Mouse (Mus musculus) heart, postnatal 25 days (tissue): ENCODE results near the gene Gm20481. TPM values are rescaled to one million over a fixed set of nuclear protein-coding genes. Genes with fewer than 3 reads are reported as not detected.
"Not testable (repeated sequence)": the region's sequence is repeated elsewhere in the genome, so short reads cannot be mapped to it uniquely, and the experiment has no call there.

Experiments used
- DNase-seq: peaks from one replicate; pipeline ENCODE4 v3.0.0; 2022; ENCODE audit warnings: low spot score
- intact Hi-C: fragments of 180-260 bp; cut with DNase I; formaldehyde crosslinking; loops from one replicate; pipeline ENCODE4 v1.15.1; 2025
- total RNA-seq, 2 experiments: library from RNA; stranded (reverse); gene quantifications; 2 replicates each; pipeline ENCODE4 v1.2.3; 2021

Gene Gm20481
- total RNA-seq, 2 experiments from 2014 or later, result not detected

DNA sequence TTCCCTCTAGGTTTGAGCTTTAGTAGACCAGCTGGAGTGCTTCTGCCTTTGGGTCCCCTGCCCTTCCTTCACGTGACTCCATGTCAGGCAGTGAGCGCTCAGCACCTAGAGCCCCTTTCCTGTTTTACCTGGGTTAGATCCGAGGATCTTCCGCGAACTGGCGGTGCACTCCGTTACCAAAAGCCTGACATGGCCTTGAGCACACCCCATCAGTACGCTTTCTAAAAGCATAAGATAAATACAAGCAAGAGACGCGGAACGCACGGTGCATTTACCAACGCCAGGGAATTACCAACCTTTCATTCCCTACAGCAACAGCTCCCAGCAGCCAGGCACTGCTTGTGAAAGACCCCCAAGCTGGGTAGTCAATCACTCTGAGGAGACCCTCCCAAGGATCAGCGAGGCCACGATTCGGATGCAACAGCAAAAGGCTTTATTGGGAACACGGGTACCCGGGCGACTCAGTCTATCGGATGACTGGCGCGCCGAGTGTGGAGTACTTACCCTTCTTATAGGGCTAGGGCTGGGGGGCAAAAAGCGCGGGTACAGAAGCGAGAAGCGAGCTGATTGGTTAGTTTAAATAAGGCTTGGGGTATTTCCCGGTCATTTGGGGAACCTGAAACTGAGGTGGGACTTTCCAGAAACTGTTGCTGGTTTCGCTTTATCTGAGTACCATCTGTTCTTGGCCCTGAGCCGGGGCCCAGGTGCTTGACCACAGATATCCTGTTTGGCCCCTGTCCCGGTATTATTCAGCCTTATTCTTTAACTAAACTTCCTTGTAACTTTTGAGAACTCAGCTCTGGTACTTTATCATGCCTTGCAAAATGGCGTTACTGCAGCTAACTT, 30.4 kb downstream of the Gm20481 start:
- intact Hi-C loops, result loop anchor here (2.0 to 5.0 kb wide), 2 partner anchors 17 to 237 kb away; partner anchors contain the start of gene Nfkbil1
- not testable (repeated sequence) for DNase-seq

DNA sequence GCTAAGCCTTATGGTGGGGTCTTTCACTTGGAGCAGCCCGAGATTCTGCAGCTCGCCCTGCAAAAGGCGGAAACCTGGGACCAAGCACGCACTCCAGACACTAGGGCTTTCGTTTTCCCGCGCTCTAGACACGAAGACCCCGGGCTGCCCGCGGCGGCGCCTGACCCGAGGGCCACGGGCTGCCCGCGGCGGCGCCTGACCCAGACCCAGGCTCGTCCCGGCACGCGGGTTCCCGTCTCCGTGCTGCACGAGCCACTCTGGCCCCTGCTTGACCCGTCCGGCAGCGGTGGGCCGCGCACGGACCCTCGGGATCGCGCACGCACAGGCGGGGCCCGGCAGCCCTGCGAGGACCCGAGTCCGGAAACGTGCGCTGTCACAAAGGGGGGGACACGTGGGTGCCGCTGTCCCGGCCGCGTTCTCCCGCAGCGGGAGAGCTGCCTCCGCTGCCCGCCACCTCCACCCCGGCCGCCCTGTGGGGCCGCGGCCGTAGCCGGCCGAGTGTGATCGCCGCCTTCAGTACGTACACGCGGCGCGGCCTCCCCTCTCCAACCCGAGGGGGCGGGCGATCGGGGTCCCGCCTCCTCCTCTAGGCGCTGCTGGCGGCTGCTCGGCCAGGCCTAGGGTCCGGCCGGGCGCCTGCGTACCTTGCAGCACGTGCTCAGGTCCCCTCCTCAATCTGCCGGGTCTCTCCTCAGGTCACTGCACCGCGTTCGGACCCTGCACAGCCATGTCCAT, 31.2 kb downstream of the Gm20481 start, which contains the start of gene Vars:
Vars (plus strand) TSS at position 271 of the 735 bp plus-strand sequence.
- intact Hi-C loops, result loop anchor here (5.0 kb wide), 1 partner anchor 236 kb away; the partner anchor contains the start of gene Nfkbil1
- peak; percentile 81 for DNase-seq

DNA sequence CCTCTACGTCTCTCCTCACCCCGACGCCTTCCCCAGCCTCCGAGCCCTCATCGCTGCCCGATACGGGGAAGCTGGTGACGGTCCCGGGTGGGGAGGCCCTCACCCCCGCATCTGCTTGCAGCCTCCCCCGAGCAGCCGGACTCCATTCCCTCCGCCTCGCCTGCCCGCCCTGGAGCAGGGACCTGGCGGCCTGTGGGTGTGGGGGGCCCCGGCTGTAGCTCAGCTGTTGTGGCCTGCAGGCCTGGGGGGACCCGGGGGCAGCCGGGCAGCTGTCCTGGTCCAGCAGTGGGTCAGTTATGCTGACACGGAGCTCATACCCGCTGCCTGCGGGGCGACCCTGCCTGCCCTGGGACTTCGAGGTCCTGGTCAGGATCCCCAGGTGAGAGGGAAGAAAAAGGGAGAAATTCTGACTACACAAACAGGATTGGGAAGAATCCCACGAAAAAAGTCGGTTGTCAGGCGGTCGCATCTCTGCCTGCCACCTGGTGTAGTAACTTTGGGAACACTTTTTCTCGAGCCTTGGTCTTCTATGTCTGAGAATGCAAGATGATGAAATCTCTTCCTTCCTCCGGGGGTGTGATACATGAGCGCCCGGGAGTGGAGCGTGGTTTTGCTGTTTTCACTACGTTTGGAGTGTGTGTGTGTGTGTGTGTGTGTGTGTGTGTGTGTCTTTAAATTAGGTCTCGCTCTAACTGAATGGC, 31.9 kb downstream of the Gm20481 start:
- intact Hi-C loops, result loop anchor here (5.0 kb wide), 1 partner anchor 236 kb away; the partner anchor contains the start of gene Nfkbil1
- DNase-seq, result no peak

DNA sequence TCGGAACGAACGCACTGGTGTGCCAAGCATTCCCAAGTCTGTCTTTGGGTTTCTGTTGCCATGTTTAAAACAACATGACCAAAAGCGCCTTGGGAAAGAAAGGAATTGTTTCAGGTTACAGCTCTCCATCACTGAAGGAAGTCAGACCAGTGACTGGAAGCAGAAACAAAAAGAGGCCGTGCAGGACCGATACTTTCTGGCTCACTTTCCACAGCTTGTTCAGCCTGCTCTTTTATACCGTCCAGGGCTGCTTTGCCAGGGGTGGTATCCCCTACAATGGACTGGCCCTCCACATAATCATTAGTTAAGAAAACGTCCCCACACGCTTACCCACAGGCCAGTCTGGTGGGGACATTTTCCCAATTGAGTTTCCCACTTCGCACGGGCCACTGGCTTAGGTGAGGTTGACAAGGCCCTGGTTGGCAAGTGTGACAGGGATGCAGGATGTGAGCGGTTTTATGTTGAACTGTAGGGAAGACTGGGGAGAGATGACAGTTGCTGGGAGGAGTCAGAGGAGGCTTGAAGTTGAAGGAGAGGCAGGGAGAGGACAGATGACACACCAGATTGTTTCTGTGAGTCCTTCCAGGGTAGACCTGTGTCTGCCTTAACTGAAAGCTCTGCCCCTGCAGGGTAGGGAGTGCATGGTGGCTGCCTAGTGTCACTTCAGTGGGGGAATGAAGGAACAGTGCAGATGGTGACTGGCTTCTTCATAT, 32.6 kb downstream of the Gm20481 start:
- no peak for DNase-seq
- intact Hi-C loops, result loop anchor here (5.0 kb wide), 1 partner anchor 235 kb away; the partner anchor contains the start of gene Nfkbil1

DNA sequence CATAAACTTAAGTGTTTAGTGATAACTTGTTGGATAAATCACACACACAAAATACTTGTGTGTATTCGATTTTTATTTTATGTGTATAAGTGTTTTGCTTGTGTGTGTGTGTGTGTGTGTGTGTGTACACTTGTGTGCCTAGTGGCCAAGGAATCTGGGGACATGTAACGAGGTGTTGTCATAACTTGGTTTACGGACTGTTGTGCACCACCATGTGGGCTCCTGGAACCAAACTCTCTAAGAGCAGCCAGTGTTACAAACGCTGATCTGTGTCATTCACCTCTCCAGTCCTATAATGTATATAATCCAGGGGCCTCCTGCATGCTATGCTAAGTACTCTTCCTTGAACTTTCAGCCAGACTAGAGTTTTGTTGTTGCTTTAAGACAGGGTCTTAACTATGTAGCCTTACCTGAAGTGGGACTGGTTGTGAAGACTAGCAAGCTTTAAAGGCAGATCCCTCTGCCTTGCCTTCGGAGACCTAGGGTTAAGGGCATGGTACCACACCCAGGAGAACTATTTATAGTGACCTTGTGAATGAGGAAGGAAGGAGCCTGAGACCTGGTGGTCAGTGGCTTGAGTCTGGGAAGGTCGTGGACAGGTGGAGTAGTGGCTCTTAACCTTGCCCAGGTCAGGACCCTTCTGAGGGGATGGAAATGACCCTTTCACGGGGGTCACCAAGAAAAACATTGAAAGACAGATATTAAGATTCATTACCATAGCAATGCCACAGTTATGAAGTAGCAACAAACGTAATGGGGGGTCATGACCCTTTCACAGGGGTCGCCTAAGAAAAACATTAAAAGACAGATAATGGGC, 33.5 kb downstream of the Gm20481 start:
- intact Hi-C loops, result loop anchor here (5.0 kb wide), 1 partner anchor 234 kb away; the partner anchor contains the start of gene Nfkbil1
- no peak for DNase-seq

DNA sequence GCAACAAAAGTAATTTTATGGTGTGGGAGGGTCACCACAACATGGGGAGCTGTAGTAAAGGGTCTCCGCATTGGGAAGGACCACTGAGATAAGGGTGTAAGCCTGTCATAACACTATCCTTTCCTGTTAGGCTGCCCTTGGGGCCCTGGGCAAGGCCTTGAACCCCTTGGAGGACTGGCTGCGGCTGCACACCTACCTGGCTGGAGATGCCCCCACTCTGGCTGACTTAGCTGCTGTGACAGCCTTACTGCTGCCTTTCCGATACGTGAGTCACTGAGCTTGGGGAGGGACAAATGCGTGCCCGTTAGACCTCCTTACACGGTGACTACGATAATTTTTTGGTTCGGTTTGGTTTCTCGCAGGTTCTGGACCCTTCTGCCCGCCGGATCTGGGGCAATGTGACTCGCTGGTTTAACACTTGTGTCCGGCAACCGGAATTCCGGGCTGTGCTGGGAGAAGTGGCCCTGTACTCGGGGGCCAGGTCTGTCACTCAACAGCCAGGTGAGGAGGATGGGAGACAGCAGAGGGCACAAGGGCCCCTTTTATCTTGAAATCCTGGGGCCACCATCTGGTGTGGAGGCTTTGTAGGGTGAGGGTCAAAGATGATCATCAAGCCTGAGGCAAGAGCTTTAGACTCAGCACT, 34.5 kb downstream of the Gm20481 start:
- intact Hi-C loops, result loop anchor here (5.0 kb wide), 1 partner anchor 233 kb away; the partner anchor contains the start of gene Nfkbil1
- DNase-seq, result no peak

DNA sequence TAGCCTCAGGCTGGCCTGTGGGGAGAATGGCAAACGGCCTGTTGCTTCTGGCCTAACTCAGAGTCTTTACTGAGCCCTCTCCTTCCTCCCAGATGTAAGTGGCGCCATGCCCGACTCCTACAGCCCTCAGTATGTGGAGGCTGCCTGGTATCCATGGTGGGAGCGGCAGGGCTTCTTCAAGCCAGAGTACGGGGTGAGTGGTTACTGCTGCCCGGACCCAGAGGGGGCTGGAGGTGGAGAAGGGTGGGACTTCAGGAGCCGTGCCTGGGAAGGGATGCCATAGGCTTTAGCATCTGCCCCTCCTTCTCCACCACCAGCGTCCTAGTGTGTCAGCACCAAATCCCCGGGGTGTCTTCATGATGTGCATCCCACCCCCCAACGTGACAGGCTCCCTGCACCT, 35.4 kb downstream of the Gm20481 start:
- DNase-seq, result no peak
- intact Hi-C loops, result no loop called here

DNA sequence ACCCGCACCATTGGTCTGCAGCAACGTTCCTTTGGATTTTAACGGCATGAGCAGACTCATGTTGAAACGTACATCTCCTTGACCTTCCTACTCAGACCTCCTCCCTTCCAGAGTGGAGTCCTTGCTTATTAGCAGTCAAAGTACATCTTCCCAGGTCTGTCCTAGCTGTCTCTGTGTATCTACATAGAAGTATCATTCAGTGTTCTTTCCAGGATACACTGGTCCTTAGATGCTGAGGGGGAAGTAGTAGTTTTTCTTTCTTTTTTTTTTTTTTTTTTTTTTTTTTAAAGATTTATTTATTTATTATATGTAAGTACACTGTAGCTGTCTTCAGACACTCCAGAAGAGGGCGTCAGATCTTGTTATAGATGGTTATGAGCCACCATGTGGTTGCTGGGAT, 36.2 kb downstream of the Gm20481 start:
- intact Hi-C loops, DNase-seq: not testable (repeated sequence)

DNA sequence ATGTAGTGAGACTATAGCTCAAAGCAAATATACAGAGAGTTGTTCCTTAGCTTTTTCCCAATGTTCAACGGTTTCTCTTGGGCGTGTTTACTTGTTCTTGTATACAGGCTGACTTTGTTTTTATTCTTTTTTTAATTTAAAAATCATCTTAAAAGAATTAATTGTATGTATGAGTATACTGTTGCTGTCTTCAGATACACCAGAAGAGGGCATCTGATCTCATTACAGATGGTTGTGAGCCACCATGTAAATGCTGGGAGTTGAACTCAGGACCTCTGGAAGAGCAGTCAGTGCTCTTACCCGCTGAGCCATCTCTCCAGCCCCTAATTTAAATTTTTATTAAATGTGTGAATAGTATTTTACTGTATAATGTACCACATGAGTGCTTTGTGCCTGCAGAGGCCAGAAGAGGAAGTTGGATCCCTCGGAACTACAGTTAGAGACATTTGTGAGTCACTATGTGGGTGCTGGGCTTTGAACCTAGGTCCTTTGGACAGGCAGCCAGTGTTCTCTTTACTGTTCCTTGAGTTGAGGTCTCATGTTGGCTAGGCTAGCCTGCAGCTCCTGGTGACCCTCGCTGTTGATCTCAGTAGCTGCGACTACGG, 37.8 kb downstream of the Gm20481 start:
- intact Hi-C loops, result no loop called here
- no peak for DNase-seq

DNA sequence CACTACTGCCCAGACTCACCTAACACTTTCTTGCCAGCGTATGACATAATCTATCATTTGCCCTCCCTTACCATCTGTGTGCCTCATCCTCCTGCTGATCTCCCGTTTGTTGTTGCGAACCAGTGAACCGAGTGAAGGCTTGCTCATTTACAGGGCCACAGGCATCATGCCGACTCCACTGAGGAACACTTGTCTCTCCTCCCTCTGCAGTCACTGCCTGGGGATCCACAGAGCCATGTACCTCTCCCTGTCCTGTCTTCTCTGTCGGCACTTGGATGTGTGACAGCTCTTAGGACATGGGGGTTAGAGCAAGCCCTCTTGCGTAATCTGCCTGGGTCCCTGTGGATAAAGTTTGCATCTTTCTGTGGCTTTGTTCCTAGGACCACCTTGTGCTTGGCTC, 39.9 kb downstream of the Gm20481 start:
- DNase-seq, result no peak
- intact Hi-C loops, result no loop called here

DNA sequence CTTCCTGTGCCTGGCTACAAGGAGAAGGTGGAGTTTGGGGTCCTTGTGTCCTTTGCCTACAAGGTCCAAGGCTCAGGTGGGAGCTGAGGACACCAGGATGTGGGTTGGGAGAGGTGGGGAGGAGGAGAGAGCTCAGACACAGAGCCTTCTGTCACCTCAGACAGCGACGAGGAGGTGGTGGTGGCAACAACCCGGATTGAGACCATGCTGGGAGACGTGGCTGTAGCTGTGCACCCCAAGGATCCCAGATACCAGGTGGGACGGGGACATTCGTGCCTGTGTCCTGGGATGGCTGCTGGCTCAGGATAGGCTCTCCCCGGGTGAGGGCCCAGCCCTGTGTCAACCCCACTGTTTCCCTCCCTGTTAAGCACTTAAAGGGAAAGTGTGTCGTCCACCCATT, 41.7 kb downstream of the Gm20481 start:
- intact Hi-C loops, result no loop called here
- no peak for DNase-seq

DNA sequence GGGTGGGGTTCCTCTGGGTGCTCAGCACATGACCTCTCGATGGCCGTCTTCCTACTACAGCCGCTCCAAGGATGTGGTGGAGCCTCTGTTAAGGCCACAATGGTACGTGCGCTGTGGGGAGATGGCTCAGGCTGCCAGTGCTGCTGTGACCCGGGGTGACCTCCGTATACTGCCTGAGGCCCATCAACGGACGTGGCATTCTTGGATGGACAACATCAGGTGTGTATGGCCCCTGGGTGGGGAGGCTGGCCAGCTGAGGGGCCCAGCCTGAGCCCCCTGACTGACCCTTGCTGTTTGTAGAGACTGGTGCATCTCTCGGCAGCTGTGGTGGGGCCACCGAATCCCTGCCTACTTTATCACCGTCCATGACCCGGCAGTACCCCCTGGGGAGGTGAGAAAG, 42.7 kb downstream of the Gm20481 start:
- no peak for DNase-seq
- intact Hi-C loops, result no loop called here

DNA sequence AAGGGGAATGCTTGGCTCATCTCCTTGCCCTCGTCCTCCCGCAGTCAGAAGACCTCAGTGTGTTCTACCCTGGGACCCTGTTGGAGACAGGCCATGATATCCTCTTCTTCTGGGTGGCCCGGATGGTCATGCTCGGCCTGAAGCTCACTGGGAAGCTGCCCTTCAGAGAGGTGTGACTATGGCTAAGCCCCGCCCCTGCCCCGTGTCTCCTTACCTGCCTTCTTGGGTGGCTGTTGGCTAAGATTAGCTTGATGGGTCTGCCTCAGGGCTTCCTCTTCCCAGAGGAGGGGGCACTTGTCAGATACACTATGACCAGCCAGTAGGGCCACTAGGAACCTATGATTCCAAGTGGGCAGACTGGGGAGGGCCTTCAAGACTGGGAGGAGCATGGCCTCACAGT, 43.5 kb downstream of the Gm20481 start:
- intact Hi-C loops, result no loop called here
- DNase-seq, result no peak

DNA sequence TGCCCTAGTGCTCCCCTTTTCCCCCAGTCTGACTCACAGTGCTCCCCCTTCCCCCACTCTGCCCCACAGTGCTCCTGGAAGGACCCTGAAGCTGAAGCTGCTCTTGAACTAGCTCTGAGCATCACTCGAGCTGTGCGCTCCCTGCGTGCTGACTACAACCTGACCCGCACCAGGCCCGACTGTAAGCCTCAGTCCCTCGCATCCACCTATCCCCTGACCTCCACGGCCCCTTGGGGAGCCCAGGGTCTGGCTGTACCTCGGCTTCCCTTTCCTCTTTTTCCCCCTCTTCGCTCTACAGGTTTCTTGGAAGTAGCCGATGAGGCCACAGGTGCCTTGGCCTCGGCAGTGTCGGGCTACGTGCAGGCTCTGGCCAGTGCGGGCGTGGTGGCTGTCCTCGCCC, 45.6 kb downstream of the Gm20481 start:
- intact Hi-C loops, result no loop called here
- DNase-seq, result no peak

DNA sequence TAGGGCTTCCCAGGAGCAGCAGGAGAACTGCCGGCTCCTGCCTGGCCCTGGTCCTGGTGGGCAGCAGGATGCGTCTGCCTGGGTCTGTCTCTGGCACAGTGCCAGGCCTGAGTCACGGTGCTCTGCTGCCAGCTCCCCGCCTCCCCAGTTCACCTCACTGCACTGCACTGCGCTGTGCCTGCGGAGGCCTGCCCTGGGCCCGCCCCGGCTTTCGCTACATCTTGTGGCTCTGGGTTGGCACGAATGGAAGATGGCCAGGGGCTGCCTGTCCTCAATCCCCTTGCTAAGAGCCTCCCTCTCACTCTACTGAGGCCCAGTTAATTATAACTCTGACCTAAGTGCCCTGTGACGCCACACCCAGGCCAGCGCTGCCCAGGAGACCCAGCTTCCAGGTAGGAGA, 46.7 kb downstream of the Gm20481 start, which contains the start of gene Vwa7:
Vwa7 (plus strand) TSS at position 204 of the 400 bp plus-strand sequence.
- intact Hi-C loops, result no loop called here
- no peak for DNase-seq

DNA sequence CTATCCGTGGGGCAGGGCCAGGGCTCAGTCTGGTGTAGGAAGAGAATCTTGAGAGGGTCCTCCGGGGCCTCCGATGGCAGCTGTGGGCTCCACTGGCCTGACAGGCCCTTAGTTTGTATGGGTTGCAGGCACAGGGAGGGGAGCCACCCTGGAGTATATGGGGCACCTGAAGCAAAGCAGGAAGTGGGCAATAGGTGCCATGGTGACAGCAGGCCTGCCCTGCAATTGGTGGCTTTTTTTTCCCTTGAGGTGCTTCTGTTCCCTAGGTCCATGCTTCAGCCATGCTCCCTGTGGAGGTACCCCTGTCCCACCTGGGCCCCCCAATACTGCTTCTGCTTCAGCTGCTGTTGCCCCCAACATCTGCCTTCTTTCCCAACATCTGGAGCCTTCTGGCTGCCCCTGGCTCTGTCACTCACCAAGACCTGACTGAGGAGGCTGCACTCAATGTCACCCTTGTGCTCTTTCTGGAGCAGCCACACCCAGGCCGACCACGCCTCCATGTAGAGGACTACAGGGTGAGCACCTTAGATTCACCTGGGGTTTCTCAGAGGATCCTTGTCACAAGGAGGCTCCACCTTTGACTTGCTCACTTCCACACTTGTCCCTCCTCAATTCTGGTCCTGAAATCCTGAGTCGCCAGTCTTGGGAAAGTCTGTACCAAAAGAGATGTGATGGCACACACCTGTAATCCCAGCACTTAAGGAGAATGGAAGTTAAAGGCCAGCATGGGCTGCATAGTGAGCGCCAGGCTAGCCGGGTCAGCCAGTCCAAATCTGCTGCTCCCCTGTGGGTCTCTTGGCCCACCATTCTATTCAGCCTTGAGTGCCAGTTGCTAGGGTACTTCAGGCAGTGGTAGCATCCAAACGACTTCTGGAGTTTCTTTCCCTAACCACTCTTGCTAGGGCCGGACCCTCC, 47.3 kb downstream of the Gm20481 start:
- intact Hi-C loops, result no loop called here
- DNase-seq, result no peak

DNA sequence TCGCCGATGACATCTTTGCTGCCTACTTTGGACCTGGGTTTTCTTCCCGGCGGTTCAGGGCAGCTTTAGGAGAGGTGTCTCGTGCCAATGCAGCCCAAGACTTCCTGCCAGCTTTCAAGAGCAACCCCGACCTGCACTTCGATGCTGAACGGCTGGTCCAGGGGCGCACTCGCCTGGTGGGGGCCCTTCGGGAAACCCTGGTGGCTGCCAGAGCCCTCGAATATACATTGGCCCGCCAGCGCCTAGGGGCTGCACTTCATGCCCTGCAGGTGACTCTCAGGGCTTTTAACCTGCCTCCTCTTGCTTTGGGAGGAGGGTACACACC, 48.0 kb downstream of the Gm20481 start:
- intact Hi-C loops, result no loop called here
- no peak for DNase-seq
